Mouse (Mus musculus) monocyte, adult 59 days (primary cell): Measurements from ENCODE around the gene Olfr1448. TPM values are rescaled to one million over a fixed set of nuclear protein-coding genes. Genes with fewer than 3 reads are reported as not detected.

Source experiments
- total RNA-seq, 2 experiments: library from RNA; stranded (reverse); gene quantifications; one replicate each; pipeline ENCODE4 v1.2.4; 2023

Olfr1448 gene
- not detected for total RNA-seq

GRCm38 (mm10) chr19:12924319-12924718 is at the start of gene Olfr1448:
Gene Olfr1448 (minus strand): TSS chr19:12924419.

GRCm38 (mm10) chr19:12949958-12950357 is 25.7 kb upstream of the Olfr1448 start, which contains the start of gene Olfr1450:
Gene Olfr1450 (plus strand): TSS chr19:12950258.

GRCm38 (mm10) chr19:12930540-12930939 is 6.3 kb upstream of the Olfr1448 start, which contains the start of gene Olfr1449:
Gene Olfr1449 (plus strand): TSS chr19:12930840.

GRCm38 (mm10) chr19:12903643-12904042 is 20.6 kb downstream of the Olfr1448 start, which contains the start of gene Olfr1447:
Gene Olfr1447 (minus strand): TSS chr19:12903743.

GRCm38 (mm10) chr19:12893424-12893823 is 30.8 kb downstream of the Olfr1448 start, which contains the start of gene Olfr1446:
Gene Olfr1446 (minus strand): TSS chr19:12893524.

GRCm38 (mm10) chr19:12883555-12883954 is 40.7 kb downstream of the Olfr1448 start, which contains the start of gene Olfr1445:
Gene Olfr1445 (plus strand): TSS chr19:12883855.

Other genes starting within 250 kb of the Olfr1448 start
- gene Olfr1443, start 246.3 kb downstream of the Olfr1448 start, total RNA-seq, result not detected
- gene Keg1, start 228.6 kb downstream of the Olfr1448 start, total RNA-seq, result not detected
- gene Cntf, start 158.8 kb downstream of the Olfr1448 start, total RNA-seq, result 1 to 10 TPM; 2.5 to 4.5 TPM
- gene Zfp91, start 128.3 kb downstream of the Olfr1448 start, total RNA-seq, result 10 to 100 TPM; 64.7 to 67.3 TPM
- gene Lpxn, start 128.2 kb downstream of the Olfr1448 start, total RNA-seq, result 10 to 100 TPM; 40.6 to 41.1 TPM
- under 1 TPM in 1 of 2 experiments, not detected in 1; 0.71 TPM for gene Gm5244, start 77.7 kb downstream of the Olfr1448 start, total RNA-seq
- gene Olfr1444, start 67.1 kb downstream of the Olfr1448 start, total RNA-seq, result under 1 TPM; 0.45 to 0.55 TPM
- gene Olfr1445, start 40.6 kb downstream of the Olfr1448 start, total RNA-seq, result not detected
- gene Olfr1446, start 30.9 kb downstream of the Olfr1448 start, total RNA-seq, result not detected
- gene Olfr1447, start 20.7 kb downstream of the Olfr1448 start, total RNA-seq, result not detected
- gene Olfr1449, start 6.4 kb upstream of the Olfr1448 start, total RNA-seq, result not detected
- gene Olfr1450, start 25.8 kb upstream of the Olfr1448 start, total RNA-seq, result not detected
- not detected for gene Olfr1451, start 70.6 kb upstream of the Olfr1448 start, total RNA-seq
- gene Olfr1453, start 103.9 kb upstream of the Olfr1448 start, total RNA-seq, result not detected
- not detected for gene Olfr1454, start 136.2 kb upstream of the Olfr1448 start, total RNA-seq
- gene Olfr1457, start 173.5 kb upstream of the Olfr1448 start, total RNA-seq, result not detected
- gene Olfr1458, start 182.4 kb upstream of the Olfr1448 start, total RNA-seq, result not detected
- under 1 TPM in 1 of 2 experiments, not detected in 1; 0.10 TPM for gene Olfr1459, start 225.1 kb upstream of the Olfr1448 start, total RNA-seq
- gene Olfr1461, start 238.6 kb upstream of the Olfr1448 start, total RNA-seq, result not detected